Mouse (Mus musculus) ES-CJ7 (cell line): Measurements from ENCODE around the gene Sin3a.

Experiments
- DNase-seq: peaks from one replicate; pipeline ENCODE4 v3.0.0; 2011; ENCODE audit warnings: low read depth, low spot score

The Sin3a gene

DNA sequence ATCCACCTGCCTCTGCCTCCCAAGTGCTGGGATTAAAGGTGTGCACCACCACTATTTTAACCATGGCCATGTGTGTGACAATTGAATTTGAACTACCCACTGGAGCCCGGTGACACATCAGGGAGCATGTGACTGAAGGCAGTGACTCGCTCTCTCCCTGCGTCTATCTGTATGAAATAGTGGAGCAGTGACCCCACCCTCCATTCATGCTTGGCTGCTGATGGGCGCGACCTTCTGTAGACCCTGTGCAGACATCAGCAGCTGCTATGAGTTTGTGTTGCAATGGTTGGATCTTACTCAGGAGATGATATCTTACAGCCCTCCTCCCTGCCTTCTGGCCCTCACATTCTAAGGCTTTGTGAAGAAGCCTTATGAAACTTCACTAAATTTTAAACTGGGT is 96.6 kb downstream of the Sin3a start:
- DNase-seq: no peak
